Mouse (Mus musculus): Measurements from ENCODE around the gene Ankrd50. TPM values are rescaled to one million over a fixed set of nuclear protein-coding genes. Genes with fewer than 3 reads are reported as not detected.

Gene Ankrd50
- polyA plus RNA-seq (2015; fragmentation: Nextera tagmentation; extraction: Ambion mirVana) = 24.3 and 24.4 TPM in 2 replicates

DNA sequence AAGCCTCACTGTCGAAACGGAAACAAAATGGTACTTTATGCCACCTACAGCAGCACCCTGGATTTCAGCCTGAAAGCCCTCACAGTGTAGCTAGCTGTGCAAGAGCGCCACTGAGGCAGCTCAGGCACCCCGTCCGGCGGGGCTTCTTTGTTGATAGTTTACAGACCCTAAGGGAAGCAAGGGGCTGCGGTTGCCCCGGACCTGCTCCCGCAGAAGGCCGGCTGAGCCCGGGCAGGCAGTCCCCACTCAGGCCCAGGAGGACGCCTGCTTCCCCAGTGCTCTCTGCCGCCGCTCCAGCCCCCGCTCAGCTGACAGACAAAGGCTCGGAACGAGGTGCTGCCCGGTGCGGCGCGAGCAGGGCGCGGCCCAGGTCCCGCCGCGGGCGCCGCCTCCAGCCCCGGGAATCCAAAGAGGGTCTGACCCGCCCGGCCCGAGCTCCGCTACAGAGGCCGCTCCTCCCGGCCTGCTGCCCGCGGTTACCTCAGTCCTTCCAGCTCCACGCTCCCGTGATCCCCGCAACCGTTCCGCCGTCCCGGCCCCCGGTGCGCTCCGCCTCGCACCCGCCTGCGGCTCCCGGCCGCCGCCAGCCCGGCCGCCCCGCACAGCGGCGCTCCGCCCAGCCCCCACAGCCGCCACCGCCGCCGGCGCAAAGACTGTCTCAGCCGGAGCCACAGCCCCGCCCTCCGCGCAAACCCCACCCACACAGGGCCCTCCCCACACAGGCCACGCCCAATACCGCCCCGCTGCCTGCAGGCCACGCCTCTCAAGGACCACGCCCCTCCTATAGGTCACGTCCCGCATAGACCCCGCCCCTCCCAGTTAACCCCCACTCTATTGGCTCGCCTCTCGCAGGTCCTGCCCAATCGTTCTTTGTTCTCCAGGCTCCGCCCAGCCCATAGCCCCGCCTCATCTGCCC lies at the start of gene Ankrd50:
Gene Ankrd50 (minus strand): TSS at position 654 of the 916 bp plus-strand sequence.
- H3K4me2 ChIP-seq (replicated peaks) = peak within 1 kb of the TSS; percentile 61
- ATAC-seq (ENCODE audit: insufficient number of reproducible peaks, low FRiP score, low TSS enrichment, low read depth) = peak; percentile 98
- peak within 1 kb of the TSS; percentile 94 for H3K9ac ChIP-seq
- H3K9me3 ChIP-seq (replicated peaks) = no peaks in the 10 kb centered on the region
- H3K36me3 ChIP-seq = peaks cover 4% of the 10 kb centered on the region; the same call in 1 of the 2 replicates
- H3K4me3 ChIP-seq (replicated peaks) = peak within 1 kb of the TSS; percentile 91
- WGBS = under 1% methylated on average over 64 of the region's 81 CpGs
- H3K4me1 ChIP-seq = peaks cover 34% of the 10 kb centered on the region
- no peaks in the 10 kb centered on the region for H3K27me3 ChIP-seq
- peak within 1 kb of the TSS; percentile 94 for H3K27ac ChIP-seq (replicated peaks)

DNA sequence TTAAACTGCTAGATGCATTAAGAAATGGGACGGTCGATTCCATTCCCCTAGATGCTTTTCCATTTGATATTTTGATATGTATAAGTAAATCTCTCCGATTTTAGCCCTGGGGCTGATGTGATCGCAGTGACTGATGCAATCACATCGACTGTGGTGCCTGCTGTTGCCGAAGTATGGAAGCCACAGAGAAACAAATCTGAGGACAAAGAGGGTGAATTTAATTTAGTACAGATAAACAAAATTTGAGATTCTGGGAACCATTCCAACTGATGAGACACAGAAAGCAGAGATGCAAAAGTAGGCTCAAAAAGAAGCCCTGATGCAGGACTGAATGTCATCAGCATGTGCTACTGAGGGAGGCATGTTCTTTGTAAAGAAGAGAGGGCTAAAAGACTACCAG lies 49.6 kb upstream of the Ankrd50 start:
- no peak overlapping the region for H3K4me2 ChIP-seq (replicated peaks)
- H3K9me3 ChIP-seq (replicated peaks) = no peaks in the 10 kb centered on the region
- no peaks in the 10 kb centered on the region for H3K36me3 ChIP-seq
- no peak overlapping the region for H3K27ac ChIP-seq (replicated peaks)
- H3K4me1 ChIP-seq = no peaks in the 10 kb centered on the region
- no peak overlapping the region for H3K9ac ChIP-seq
- no peaks in the 10 kb centered on the region for H3K27me3 ChIP-seq
- no peak for ATAC-seq (ENCODE audit: insufficient number of reproducible peaks, low FRiP score, low TSS enrichment, low read depth)
- 46% methylated on average over 6 of the region's 6 CpGs for WGBS
- H3K4me3 ChIP-seq (replicated peaks) = no peak overlapping the region

GRCm38 (mm10) chr3:38520426-38520825 lies 35.8 kb upstream of the Ankrd50 start:
- Histone ChIP-seq H3K4me3 (replicated peaks) (no peak overlapping the region), H3K27ac (replicated peaks) (no peak overlapping the region), H3K36me3 (no peaks in the 10 kb centered on the region), H3K4me2 (replicated peaks) (no peak overlapping the region), H3K9me3 (replicated peaks) (no peaks in the 10 kb centered on the region), H3K27me3 (no peaks in the 10 kb centered on the region), H3K4me1 (no peaks in the 10 kb centered on the region), H3K9ac (no peak overlapping the region)
- ATAC-seq (ENCODE audit: insufficient number of reproducible peaks, low FRiP score, low TSS enrichment, low read depth) = no peak
- 71% methylated on average over 2 of the region's 2 CpGs for WGBS

DNA sequence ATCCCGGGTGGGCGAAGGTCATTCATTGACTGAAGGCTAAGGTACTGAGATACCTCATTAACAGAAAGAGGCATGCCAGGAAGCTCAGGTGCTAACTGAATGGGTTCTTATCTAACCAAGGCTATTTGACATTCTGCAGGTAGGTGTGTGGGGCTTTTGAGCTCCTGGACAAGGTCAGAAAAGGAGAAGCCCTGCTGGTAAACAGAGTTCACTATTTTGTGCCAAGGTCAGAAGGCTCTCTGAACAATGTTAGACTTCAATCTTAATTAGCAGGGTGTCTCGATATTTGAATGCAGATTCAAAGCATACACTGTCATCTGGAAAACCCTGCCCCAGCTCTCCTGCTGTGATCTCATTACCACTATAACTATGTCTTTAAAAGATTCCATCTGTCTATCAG lies 35.3 kb upstream of the Ankrd50 start:
- 76% methylated on average over 3 of the region's 3 CpGs for WGBS
- no peak overlapping the region for H3K9ac ChIP-seq
- ATAC-seq (ENCODE audit: insufficient number of reproducible peaks, low FRiP score, low TSS enrichment, low read depth) = no peak
- H3K4me2 ChIP-seq (replicated peaks) = no peak overlapping the region
- no peak overlapping the region for H3K4me3 ChIP-seq (replicated peaks)
- no peaks in the 10 kb centered on the region for H3K4me1 ChIP-seq
- no peak overlapping the region for H3K27ac ChIP-seq (replicated peaks)
- H3K36me3 ChIP-seq = no peaks in the 10 kb centered on the region
- H3K9me3 ChIP-seq (replicated peaks) = no peaks in the 10 kb centered on the region
- H3K27me3 ChIP-seq = no peaks in the 10 kb centered on the region

GRCm38 (mm10) chr3:38503606-38504005 lies 19.0 kb upstream of the Ankrd50 start:
- ATAC-seq (ENCODE audit: insufficient number of reproducible peaks, low FRiP score, low TSS enrichment, low read depth) = no peak
- no peak overlapping the region for H3K9ac ChIP-seq
- H3K9me3 ChIP-seq (replicated peaks) = no peaks in the 10 kb centered on the region
- H3K27ac ChIP-seq (replicated peaks) = no peak overlapping the region
- 61% methylated on average over 4 of the region's 4 CpGs for WGBS
- H3K4me2 ChIP-seq (replicated peaks) = no peak overlapping the region
- no peaks in the 10 kb centered on the region for H3K4me1 ChIP-seq
- no peaks in the 10 kb centered on the region for H3K36me3 ChIP-seq
- H3K27me3 ChIP-seq = no peaks in the 10 kb centered on the region
- no peak overlapping the region for H3K4me3 ChIP-seq (replicated peaks)

DNA sequence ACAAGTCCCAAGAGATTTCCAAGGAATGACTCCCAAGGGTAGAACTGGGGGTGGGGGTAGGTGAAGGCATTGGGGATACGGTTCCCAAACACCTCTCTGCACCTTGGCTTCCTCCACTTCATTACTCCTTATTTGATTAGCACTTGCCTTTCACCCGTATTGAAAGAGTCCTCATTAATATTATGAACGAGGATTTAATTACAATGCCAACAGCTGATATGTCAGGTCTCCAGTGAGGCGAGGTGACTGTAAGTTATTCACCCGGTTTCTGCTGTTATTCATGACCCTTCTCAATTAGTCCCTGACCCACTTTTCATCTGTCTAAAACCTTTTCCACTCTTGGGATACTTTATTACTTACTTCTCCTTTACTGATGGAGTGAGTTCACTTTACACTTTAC lies 17.5 kb upstream of the Ankrd50 start:
- ATAC-seq (ENCODE audit: insufficient number of reproducible peaks, low FRiP score, low TSS enrichment, low read depth) = no peak
- H3K36me3 ChIP-seq = no peaks in the 10 kb centered on the region
- 73% methylated on average over 5 of the region's 5 CpGs for WGBS

GRCm38 (mm10) chr3:38501739-38502138 lies 17.1 kb upstream of the Ankrd50 start:
- Histone ChIP-seq H3K4me1 (no peaks in the 10 kb centered on the region), H3K9ac (no peak overlapping the region), H3K36me3 (no peaks in the 10 kb centered on the region), H3K4me3 (replicated peaks) (no peak overlapping the region), H3K27me3 (no peaks in the 10 kb centered on the region), H3K9me3 (replicated peaks) (no peaks in the 10 kb centered on the region), H3K4me2 (replicated peaks) (no peak overlapping the region), H3K27ac (replicated peaks) (no peak overlapping the region)
- 88% methylated on average over 2 of the region's 2 CpGs for WGBS
- ATAC-seq (ENCODE audit: insufficient number of reproducible peaks, low FRiP score, low TSS enrichment, low read depth) = no peak

More for the DNA sequence above, 17.5 kb upstream of the Ankrd50 start:
- H3K9ac ChIP-seq = no peak overlapping the region
- H3K4me2 ChIP-seq (replicated peaks) = no peak overlapping the region
- H3K4me3 ChIP-seq (replicated peaks) = no peak overlapping the region
- H3K27ac ChIP-seq (replicated peaks) = no peak overlapping the region
- H3K4me1 ChIP-seq = no peaks in the 10 kb centered on the region
- no peaks in the 10 kb centered on the region for H3K27me3 ChIP-seq
- no peaks in the 10 kb centered on the region for H3K9me3 ChIP-seq (replicated peaks)

GRCm38 (mm10) chr3:38501316-38501715 lies 16.7 kb upstream of the Ankrd50 start:
- ATAC-seq (ENCODE audit: insufficient number of reproducible peaks, low FRiP score, low TSS enrichment, low read depth) = no peak; the same call in 1 of the 2 replicates
- no peak overlapping the region for H3K4me3 ChIP-seq (replicated peaks)
- H3K9me3 ChIP-seq (replicated peaks) = no peaks in the 10 kb centered on the region
- H3K27me3 ChIP-seq = no peaks in the 10 kb centered on the region
- no peak overlapping the region for H3K4me2 ChIP-seq (replicated peaks)
- H3K4me1 ChIP-seq = no peaks in the 10 kb centered on the region
- no peak overlapping the region for H3K27ac ChIP-seq (replicated peaks)
- no peaks in the 10 kb centered on the region for H3K36me3 ChIP-seq
- 53% methylated on average over 5 of the region's 5 CpGs for WGBS
- no peak overlapping the region for H3K9ac ChIP-seq

DNA sequence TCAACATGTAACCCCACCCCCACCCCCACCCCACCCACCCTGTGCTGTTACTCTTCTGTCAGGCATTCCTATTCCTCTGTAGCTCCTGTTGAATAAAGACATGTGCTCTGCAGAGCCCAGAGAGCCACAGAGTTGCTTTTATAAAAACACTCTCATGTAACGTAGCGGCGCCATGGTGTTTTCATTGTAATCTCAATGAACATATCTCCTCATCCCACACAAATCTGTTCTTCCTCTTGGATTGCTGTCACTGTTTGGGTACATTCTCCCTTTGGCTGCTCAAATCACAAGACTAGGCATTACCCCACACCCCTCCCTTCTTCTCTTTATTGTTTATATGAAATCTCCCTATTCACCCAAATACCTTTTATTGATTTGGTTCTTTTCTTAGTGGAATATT lies 13.9 kb upstream of the Ankrd50 start:
- Histone ChIP-seq H3K4me2 (replicated peaks) (no peak overlapping the region), H3K4me3 (replicated peaks) (no peak overlapping the region), H3K27ac (replicated peaks) (no peak overlapping the region), H3K9ac (no peak overlapping the region), H3K36me3 (no peaks in the 10 kb centered on the region), H3K4me1 (no peaks in the 10 kb centered on the region), H3K9me3 (replicated peaks) (no peaks in the 10 kb centered on the region), H3K27me3 (no peaks in the 10 kb centered on the region)
- no peak for ATAC-seq (ENCODE audit: insufficient number of reproducible peaks, low FRiP score, low TSS enrichment, low read depth)
- 64% methylated on average over 3 of the region's 3 CpGs for WGBS

- 73% methylated on average over 3 of the region's 3 CpGs for WGBS
- Histone ChIP-seq H3K36me3 (no peaks in the 10 kb centered on the region), H3K4me3 (replicated peaks) (no peak overlapping the region), H3K9me3 (replicated peaks) (no peaks in the 10 kb centered on the region), H3K27me3 (no peaks in the 10 kb centered on the region), H3K4me1 (no peaks in the 10 kb centered on the region), H3K4me2 (replicated peaks) (no peak overlapping the region), H3K9ac (no peak overlapping the region), H3K27ac (replicated peaks) (no peak overlapping the region)
- no peak for ATAC-seq (ENCODE audit: insufficient number of reproducible peaks, low FRiP score, low TSS enrichment, low read depth)
Observed at GRCm38 (mm10) chr3:38496795-38497385, 12.2 kb upstream of the Ankrd50 start.

GRCm38 (mm10) chr3:38491702-38492101 lies 7.1 kb upstream of the Ankrd50 start:
- Histone ChIP-seq H3K9ac (no peak overlapping the region), H3K4me2 (replicated peaks) (no peak overlapping the region), H3K4me1 (no peaks in the 10 kb centered on the region), H3K27me3 (no peaks in the 10 kb centered on the region), H3K36me3 (no peaks in the 10 kb centered on the region), H3K27ac (replicated peaks) (no peak overlapping the region), H3K4me3 (replicated peaks) (no peak overlapping the region), H3K9me3 (replicated peaks) (no peaks in the 10 kb centered on the region)
- 88% methylated on average over 3 of the region's 3 CpGs for WGBS
- ATAC-seq (ENCODE audit: insufficient number of reproducible peaks, low FRiP score, low TSS enrichment, low read depth) = no peak

All from embryonic facial prominence, embryonic 15.5 days (tissue).